Mouse (Mus musculus) gonadal fat pad, adult 2 months (tissue): ENCODE data around the gene Gm20388. TPM values are rescaled to one million over a fixed set of nuclear protein-coding genes. Genes with fewer than 3 reads are reported as not detected.
"Not testable (repeated sequence)": the region's sequence is repeated elsewhere in the genome, so short reads cannot be mapped to it uniquely, and the experiment has no call there.

Experiments used
- DNase-seq: peaks from one replicate; pipeline ENCODE4 v3.0.0-alpha.2; 2012; ENCODE audit warnings: low read depth
- polyA plus RNA-seq: library from polyadenylated mRNA; depleted of rRNA; stranded (reverse); fragments of >200 nt; gene quantifications from 2 replicates; pipeline ENCODE4 v1.2.3, GENCODE M21; 2012

The Gm20388 gene
- polyA plus RNA-seq, 1 experiment: 119 TPM

DNA sequence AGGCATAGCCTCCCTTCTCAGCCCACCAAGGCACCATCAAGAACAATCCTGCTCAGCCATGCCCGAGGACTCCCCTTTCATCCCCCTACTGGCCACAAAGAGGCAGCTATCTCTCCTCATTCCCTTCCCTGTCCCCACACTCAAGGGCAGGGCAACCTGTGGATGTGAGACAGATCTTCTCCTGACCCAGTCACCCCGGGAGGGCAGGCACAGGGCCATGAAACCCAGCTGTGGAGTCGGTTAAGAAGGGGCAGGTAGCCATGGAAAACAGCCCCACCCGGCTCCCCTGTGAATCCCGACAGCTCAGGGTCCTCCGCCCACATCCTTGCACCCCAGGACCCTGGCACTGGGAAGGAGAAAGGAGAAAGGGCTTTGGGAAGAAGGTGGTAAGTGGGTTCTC lies 1526.9 kb downstream of the Gm20388 start:
- DNase-seq: no peak

DNA sequence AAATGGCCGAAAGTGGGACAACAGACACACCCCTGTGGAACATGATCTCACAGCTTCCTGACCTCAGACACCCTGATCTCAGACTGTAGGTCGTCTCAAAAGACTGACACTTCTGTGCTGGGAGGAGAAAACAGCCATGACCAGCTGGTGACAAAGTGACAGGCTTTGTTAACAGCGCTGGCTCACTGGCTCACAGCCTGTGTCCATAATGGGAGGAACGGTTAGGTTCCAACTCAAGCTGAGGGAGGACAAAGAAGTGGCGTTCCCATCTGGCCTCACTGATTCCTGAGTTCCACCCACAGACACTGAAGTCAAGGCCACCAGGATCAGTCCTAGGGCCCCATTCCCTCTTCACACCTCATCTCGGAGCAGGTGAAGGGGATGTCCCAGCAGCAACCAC lies 1527.5 kb downstream of the Gm20388 start:
- no peak for DNase-seq

DNA sequence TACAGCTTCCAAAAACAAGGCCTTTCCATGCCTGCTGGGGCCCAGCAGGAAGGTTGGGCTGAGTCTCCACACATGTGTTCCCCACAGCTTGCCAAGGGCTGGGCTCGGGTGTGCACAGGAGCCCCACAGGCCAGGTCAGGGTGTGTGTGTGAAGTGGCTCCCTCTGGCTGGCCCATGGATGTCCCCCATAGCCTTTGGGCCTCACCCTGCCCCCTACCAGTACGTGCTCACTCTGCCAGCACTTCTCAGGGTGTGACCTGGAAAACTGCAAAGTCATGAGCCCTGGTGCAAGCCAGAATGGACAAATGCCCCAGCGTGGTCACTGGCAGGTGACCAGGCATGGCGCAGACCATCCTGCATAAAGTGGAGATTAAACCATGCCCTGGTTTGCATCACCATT lies 1528.7 kb downstream of the Gm20388 start:
- no peak for DNase-seq

DNA sequence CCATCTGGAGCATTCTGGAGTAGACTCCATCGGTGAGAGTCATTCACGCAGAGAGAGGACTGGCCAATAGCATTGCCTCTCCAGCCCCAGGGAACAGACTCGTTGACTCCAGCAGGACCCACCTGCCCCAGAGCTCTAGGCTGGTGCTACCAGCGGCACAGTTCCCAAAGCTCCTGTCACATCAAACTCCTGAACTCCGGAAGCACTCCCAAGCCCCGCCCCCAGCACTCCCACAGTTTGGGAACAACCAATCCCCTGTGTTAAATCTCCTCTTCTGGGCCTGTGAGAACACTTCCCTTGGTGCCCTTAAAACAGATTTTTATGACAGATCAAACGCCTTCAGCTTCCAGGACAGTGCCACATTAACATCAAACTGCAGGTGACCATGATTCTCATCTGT lies 1532.7 kb downstream of the Gm20388 start:
- no peak for DNase-seq

DNA sequence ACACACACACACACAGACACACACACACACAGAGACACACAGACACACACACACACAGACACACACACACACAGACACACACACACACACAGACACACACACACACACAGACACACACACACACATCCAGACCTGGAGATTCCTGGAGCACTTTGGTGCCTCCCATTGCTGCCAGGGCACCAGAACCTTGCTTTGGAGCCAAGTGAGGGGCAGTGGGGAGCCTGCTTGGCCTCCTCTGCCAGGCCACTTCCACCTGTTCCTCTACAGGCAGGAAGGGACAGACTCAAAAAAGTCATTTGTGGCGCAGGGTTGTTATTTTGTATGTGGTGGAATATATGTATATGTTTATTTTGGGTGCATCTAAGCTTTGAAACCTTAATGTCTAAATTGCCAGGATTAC lies 1533.9 kb downstream of the Gm20388 start:
- not testable (repeated sequence) for DNase-seq

DNA sequence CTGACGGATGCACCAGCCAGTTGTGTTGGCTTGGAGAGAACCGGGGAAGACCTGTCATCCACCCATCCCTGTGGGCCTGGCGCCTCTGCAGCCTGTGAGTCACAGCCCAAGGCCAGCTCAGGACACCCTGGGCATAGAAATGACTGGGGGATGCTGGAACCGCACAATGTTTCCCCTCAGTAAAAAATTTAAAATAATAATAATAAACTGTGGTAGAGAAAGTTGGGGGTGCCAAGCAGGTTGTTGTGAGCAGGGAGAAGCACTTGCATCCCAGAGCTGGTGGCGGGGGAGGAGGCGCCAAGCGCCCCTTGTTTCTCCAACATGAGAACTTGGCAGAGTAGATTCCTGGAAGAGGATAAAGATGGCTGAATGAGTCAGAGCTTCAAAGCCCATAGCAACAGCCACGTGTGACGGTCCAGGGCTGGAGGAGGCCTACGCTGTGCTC lies 1534.4 kb downstream of the Gm20388 start:
- no peak for DNase-seq

DNA sequence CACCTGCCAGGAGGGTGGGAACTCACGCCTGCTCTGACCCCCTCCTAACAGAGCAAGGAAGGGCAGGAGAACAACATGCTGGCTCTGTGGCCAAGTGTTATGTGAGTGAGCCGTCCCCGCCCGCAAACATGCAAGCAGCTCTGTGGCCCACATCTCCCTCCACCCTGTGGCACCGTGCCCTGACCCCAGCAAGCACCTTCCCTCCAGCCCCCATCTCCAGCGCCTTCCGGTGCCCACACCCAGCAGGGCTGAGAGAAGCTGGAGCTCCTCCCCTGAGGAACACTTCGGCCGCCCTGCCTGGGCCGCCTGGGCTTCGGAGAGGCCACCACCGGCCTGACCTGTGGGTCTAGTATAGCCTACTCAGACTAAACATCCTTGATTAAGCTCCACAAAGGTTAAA lies 1535.5 kb downstream of the Gm20388 start:
- DNase-seq: no peak

DNA sequence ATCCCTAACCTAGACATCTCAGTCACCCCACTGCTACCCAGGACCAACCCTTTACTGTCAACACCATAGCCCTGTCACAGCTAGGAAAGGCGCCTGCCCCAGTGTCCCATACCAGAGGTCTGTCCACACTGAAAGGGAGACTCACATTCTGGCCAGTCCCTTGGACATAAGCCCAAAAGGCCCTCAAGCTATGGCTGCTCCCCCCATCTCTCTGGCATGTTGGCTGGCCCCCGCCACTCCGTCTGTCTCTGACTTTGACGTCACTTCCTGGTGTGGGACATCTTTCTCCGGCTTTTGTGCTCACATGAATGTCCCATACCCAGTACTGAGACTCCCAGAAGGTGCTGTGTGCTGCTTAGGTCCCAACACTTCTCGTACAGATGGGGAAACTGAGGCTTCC lies 1536.2 kb downstream of the Gm20388 start:
- DNase-seq: no peak

DNA sequence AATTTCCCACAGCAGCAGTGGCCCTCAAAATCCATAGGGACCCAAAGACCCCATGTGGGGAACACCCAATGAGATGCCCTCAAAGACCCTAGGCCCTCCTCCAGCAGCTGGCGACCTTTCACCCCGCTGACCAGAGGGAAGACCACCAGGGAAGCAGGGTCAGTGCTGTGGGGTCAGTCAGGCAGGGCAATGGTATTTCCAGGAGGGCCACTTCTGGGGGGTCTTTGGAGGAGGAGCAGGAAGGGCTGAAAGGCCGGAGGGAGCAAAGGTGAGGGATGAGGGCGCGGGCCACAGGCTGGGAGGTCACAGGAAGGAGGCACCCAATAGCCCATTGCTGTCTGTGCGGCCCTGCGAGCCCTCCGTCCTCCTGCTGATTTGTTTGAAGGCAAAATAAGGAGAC lies 1539.6 kb downstream of the Gm20388 start:
- no peak for DNase-seq

DNA sequence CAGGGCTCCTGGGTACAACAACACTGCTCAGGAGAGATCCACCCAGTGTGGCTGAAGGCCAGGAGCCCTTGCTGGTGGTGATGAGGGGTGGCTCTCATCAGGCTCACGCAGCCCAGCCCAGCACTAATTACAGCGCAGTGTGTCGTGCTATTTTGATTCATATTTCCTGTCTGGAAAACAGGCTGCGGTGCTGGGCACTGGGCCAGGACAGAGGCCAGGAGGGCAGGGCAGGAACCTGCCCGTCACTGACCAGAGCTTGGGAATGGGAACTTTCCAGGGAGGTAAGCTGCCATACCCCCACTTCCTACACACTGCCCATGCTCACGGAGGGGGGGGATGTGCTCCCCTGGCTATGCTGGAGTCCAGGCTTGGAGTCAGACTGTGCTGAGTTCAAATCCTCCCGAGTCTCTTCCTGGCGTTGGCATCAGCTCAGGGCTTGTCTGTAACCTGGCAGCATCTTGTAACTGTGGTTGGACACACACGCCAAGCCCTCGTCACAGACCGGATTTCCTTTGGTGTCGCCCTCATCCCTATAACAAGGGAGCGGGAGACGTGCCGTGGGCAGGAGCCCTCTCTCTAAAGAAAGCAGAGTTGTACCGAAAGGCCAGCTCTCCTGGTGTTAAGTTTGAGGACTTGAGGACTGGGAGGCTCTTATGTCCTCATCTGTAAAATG lies 1540.9 kb downstream of the Gm20388 start:
- DNase-seq: no peak

DNA sequence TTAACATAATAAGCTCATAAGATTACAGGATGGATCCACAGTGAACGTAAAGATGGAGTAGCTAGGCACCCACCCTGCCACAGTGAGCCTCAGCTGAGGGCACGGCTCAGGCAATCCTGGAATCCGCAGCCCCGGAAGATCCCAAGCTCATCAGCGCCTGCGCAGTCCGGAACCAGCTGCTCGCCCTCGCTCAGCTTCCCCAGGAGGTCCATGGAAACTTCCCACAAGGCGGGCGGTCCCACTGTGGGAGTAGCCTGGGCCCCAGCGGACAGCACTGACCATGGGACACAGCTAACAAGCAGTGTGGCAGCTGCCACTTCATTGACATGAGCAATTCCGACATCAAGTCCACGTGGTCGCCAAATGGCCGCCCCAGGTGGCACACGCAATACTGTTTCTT lies 1544.1 kb downstream of the Gm20388 start:
- no peak for DNase-seq

DNA sequence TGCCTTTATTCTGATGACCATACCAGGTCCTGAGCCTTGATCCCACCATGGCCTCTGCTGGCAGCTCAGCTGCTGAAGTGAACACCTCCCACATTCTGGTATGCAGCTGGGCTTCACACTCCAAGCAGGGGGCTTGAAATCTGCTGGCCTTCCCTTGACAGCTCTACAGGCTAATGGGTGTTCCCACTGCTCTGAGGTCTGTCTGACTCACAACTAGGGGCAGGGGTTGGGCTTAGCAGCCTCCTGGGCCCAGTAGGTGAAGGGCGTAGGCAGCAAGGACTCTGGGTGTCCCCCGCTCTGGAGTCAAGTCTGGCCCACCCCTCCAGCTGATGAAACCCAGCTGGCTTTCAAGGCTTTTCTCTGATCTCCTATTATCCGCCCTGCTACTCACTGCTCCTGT lies 1550.6 kb downstream of the Gm20388 start:
- DNase-seq: no peak

DNA sequence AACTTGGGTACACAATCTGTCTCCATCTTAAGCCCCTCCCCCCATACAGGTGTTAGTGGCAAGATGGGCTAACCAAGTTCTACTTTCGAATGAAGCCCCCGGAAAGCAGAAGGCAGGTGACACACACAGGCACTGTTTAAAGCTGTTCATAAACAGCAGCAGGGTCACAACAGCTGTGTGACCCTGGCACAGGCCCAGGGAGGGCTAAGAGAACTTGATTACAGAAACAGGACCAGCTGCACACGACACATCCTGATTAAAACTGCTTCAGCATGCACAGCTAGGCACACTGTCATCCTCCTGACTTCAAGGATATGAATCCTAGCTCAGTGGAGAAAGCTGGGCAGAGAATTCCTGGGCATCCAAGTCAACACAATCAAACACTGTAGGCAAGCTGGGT lies 1551.5 kb downstream of the Gm20388 start:
- DNase-seq: no peak

DNA sequence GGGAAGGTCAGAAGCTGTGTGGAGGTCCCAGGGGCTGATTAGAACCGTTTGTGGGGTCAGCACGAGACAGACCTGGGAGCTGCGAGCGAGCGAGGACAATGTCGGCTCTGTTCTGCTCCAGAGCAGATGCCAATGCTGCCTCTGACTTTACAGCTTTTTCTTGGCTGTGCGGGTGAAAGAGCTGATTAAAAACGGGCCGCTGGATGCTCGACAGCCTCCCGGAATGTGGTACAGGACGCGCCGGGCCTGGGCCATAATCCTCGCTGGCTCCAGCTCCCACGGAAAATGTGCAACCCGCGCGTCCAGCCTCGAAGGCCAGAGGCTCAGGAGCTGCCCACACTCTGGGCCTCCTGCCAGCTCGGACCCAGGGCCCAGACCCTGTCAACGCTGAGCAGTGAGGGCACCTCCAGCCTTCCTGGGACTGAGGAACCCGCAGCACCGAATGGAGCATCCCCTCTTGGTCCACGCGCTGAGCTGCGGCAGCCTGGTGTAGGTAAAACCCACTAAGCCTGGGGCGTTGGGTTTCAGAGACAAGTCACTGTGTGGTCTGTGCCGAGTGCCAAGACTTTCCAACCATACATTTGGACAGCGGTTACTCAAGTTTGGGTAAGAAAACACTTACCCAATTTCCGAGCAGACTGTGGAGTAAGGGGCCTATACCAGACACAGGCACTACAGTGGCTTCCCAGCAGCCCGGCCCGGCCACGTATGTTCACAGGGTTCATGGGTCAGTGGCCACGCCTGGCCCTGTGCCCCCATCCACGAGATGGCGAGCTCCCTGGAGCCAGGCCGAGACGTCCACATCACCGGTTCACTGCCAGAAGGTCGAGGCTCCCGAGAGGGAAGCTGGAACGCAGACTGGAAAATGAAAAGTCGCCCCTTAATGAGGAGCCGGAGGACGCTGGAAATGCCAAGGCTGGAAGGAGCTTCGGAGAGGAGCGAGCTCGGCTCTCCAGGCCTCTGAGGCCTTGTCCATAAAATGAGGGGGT lies 1557.7 kb downstream of the Gm20388 start:
- DNase-seq: no peak

DNA sequence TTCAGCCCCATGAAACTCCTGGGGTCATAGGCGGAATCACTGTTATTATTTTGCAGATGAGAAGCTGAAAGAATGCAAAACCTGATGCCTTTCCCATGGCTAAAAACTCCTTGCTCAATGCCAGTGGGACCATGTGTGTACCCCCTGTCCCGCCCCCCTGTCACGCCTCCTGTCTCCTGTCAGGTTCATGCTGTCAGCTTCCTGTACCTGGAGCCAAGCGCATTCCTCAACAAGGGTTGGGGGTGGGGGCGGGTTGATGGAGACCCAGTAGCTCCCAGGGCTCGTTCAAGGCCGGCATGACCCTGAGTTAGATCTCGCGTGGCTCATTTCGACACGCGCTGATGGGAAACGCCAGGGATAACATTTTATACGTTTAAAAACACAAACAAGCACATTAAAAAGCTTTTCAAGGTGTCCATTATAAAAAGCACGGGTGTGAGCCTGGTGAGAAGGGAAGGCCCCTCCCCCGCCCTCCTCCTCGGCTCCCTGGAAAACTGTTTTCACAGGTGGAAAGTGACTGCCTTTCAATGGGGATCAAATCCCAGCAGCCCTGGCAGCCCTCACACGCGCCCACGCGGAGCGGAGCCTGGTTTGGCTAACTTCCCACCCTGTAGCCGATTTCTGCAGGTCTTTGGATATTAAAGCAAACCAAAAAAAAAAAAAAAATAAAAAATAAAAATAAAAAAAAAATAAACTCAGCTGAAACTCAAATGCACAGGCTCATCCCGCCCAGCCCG lies 1563.7 kb downstream of the Gm20388 start:
- DNase-seq: no peak

DNA sequence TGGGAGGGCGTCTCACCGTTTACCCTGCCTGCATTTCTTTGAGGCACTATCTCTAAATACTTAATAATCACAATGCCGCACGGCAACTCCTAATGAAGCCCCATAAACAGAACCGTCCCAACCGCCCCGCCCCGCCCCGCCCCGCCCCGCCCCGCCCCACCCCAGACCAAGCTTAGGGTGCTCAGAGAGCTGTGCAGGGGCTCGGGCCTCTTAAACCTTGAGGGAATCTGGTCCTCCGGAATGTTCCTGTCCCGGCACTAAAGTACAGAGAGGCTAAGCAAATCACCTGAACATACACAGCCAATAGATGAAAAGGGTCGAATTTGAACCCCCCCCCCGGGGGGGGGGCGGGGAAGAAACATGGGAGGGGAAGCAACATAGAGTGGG lies 1564.2 kb downstream of the Gm20388 start:
- no peak for DNase-seq

DNA sequence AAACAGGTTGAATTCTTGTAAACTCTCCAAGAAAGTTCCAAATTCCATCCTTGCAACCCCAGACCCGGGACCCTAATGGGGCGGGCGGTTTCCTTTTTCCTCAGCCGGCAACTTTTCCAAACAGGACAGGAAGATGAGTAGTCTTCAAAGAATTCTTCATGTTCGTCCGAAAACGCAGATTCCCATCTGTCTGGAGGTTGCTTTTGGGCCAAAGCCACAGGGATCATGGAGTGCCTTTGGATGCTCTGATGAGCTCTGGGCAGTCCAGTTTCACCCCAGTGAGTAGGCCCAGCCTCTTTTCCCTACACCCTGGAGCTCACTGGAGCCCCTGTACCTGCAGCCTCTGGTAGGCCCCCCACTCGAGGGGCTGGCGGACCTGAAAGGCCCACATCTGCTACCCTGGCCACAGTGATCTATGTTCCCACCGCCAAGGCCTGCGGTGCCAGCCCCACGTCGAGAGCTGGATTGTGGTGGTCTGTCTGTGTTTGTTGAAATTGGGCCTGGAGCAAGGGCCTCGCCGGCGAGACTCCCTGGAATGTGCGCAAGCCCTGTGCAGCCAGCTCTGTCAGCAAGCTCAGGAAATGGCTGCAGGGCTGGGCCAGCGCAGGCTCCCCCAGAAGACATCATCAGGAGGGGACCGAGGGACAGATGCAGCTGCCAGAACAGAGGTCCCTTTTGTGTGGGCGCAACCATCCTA lies 1567.4 kb downstream of the Gm20388 start:
- no peak for DNase-seq

DNA sequence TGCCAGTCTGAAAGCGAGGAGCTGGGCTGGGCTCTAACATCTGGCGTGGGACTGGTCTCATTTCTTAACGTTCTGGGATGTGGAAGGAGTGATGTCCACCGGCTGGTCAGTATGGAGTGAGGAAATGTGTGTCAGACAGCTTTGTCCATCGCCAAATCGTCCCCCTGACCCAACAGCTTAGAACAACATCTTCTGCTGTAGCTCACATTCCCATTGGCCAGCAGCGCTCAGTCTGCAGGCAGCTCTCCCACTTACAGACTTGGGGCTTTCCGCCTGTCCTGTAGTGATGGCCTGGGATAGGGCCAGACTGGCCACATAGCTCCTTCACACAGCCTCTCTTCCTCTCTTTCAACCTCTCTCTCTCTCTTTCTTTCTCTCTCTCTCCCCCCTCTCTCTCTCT lies 1568.5 kb downstream of the Gm20388 start:
- DNase-seq: no peak

DNA sequence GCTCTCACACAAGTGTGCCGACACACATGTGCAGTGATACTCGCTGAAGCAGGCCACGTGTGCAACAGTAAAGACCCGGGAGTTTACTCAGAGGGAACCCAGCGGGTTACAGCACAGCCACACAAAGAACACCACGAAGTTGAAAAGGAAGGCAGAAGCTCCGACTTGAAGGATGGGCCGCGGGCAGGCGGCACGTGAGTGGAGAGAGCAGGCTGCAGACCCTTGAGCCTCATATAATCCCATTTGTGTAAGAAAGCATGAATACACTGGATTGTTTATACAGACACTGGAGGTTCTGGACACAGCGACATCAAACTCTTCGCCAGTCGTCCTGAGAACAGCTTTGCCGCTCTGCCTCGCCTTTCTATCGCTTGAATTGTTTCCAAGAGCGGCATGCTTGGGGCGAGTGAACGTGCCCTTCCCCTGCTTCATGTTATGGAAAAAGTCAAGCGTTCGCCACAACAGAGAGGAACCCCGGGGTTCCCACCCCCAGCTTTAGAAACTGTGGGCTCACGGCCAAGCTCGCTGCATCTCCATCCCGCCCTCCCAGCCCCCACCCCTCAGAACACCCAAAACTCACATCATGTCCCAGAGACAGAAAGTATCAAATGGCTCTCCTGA lies 1569.9 kb downstream of the Gm20388 start:
- DNase-seq: no peak

DNA sequence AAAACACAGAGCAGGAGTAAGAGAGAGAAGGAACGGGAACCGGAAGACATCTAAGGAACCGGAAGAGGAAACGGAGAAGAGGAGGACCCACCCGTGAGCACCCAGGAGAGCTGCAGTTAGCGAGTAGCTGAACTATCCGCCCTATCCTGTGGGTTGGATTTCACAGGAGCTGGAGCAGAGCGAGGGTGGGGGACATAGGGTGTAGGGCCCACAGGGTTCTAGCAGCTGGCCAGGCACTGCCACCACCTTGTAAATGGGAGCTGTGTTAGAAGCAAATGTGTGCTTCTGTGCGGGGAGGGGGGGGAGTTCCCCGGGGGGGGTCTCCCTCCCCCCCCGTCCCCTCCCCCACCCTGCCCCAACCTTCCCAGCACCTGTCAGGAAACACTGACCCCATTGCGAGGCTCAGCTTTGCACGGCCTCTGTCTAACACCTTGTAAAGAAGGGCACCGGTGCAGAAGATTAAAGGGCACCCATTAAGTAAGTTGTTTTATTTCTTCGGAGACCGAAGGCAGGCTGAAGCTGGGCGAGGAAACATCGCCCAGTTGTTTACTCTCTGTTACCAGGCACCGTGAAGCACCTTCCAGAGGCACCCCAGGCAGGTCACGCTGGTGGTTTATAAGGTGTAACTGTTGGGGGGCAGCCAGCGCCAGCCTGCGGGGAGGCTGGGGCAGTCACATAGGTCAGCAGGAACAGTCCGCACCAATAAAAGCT lies 1573.6 kb downstream of the Gm20388 start:
- DNase-seq: no peak

DNA sequence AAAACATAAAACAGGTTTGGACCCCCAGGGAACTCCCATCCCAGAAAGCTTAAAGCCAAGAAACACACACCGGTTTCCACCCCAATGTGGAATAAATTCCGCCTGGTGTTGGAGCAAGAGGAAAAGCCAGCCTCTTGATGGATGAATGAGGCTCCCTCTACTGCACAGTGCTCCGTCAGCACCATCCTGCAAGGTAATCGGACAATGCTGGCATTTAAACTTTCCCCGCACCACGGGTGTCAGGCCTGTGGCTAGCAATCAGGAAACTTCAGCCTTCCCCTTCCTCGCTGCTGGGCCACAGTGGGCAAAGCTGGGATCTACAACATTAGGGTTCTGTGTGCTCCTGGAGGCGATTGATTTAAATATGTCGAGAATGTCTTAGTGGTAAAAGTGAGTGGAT lies 1581.0 kb downstream of the Gm20388 start:
- no peak for DNase-seq
